Mouse (Mus musculus): ENCODE results near the gene Fbxl13.
A peak's percentile ranks its signal among the peaks of the same experiment; 100 is the strongest.

Fbxl13 gene

GRCm38 (mm10) chr5:21645439-21646132 lies at the start of gene Fbxl13, which contains the start of gene Armc10:
Fbxl13 (minus strand) TSS chr5:21645634.
Armc10 (plus strand) TSS chr5:21645813.
- peak; percentile 89 for DNase-seq (ENCODE audit: low read depth, low spot score)

- no peak for DNase-seq (ENCODE audit: low read depth, low spot score)
Observed at GRCm38 (mm10) chr5:21694854-21695490, 49.5 kb upstream of the Fbxl13 start.

- no peak for DNase-seq (ENCODE audit: low read depth, low spot score)
Observed at GRCm38 (mm10) chr5:21693372-21693870, 48.0 kb upstream of the Fbxl13 start.

- no peak for DNase-seq (ENCODE audit: low read depth, low spot score)
Observed at GRCm38 (mm10) chr5:21692230-21692629, 46.8 kb upstream of the Fbxl13 start.

- no peak for DNase-seq (ENCODE audit: low read depth, low spot score)
Observed at GRCm38 (mm10) chr5:21687042-21687441, 41.6 kb upstream of the Fbxl13 start.

- no peak for DNase-seq (ENCODE audit: low read depth, low spot score)
Observed at GRCm38 (mm10) chr5:21685001-21685400, 39.6 kb upstream of the Fbxl13 start.

GRCm38 (mm10) chr5:21683811-21684210 lies 38.4 kb upstream of the Fbxl13 start:
- DNase-seq (ENCODE audit: low read depth, low spot score) = no peak

- no peak for DNase-seq (ENCODE audit: low read depth, low spot score)
Observed at GRCm38 (mm10) chr5:21680940-21681339, 35.5 kb upstream of the Fbxl13 start.

- no peak for DNase-seq (ENCODE audit: low read depth, low spot score)
Observed at GRCm38 (mm10) chr5:21680029-21680428, 34.6 kb upstream of the Fbxl13 start.

- DNase-seq (ENCODE audit: low read depth, low spot score) = no peak
Observed at GRCm38 (mm10) chr5:21678363-21678762, 32.9 kb upstream of the Fbxl13 start.

- DNase-seq (ENCODE audit: low read depth, low spot score) = no peak
Observed at GRCm38 (mm10) chr5:21677939-21678338, 32.5 kb upstream of the Fbxl13 start.

GRCm38 (mm10) chr5:21675494-21675893 lies 30.1 kb upstream of the Fbxl13 start:
- DNase-seq (ENCODE audit: low read depth, low spot score) = no peak

- DNase-seq (ENCODE audit: low read depth, low spot score) = no peak
Observed at GRCm38 (mm10) chr5:21675019-21675418, 29.6 kb upstream of the Fbxl13 start.

GRCm38 (mm10) chr5:21673742-21674141 lies 28.3 kb upstream of the Fbxl13 start:
- no peak for DNase-seq (ENCODE audit: low read depth, low spot score)

GRCm38 (mm10) chr5:21672812-21673635 lies 27.6 kb upstream of the Fbxl13 start:
- DNase-seq (ENCODE audit: low read depth, low spot score) = no peak

- no peak for DNase-seq (ENCODE audit: low read depth, low spot score)
Observed at GRCm38 (mm10) chr5:21669307-21669706, 23.9 kb upstream of the Fbxl13 start.

- no peak for DNase-seq (ENCODE audit: low read depth, low spot score)
Observed at GRCm38 (mm10) chr5:21667191-21668137, 22.0 kb upstream of the Fbxl13 start.

GRCm38 (mm10) chr5:21663081-21663480 lies 17.6 kb upstream of the Fbxl13 start:
- no peak for DNase-seq (ENCODE audit: low read depth, low spot score)

GRCm38 (mm10) chr5:21660850-21661249 lies 15.4 kb upstream of the Fbxl13 start:
- DNase-seq (ENCODE audit: low read depth, low spot score) = no peak

- DNase-seq (ENCODE audit: low read depth, low spot score) = peak; percentile 54
Observed at GRCm38 (mm10) chr5:21658623-21659395, 13.4 kb upstream of the Fbxl13 start.
